Mouse (Mus musculus): ENCODE results near the gene 6030468B19Rik.

The 6030468B19Rik gene

DNA sequence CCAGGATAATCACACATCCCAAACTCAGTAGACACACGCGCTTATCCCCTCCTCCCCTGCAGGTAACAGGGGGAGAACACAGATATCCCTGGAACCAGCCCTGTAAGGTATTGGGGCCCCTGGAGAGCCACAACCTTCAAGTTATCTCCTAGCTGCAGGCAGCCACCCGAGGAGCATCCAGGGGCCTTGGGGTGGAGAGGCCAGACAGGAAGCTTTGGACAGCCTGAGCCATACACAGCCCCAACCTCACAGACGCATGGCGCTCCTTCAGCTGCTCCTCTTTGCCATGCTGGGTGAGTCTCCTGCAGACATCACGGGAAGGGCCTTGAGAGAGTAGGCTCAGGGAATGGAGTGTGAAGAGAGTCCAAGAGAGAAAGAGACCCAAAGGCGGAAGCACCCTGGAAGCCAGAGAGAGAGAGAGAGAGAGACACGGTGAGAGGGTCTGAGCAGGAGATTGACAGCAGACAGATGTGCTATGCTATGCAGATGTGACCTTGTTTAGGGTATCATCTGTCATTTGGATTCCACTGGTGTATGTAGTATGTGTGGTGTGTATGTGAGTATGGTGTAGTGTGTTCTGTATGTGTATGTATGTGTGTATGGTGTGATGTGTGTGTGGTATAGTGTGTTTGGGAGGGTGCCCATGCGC, at the start of gene 6030468B19Rik:
Gene 6030468B19Rik (plus strand): TSS at position 150 of the 649 bp plus-strand sequence.
- peak; percentile 54 to 73 for DNase-seq (ENCODE audit: low spot score in 2 of 2)

GRCm38 (mm10) chr11:117748628-117749027, 48.8 kb upstream of the 6030468B19Rik start:
- no peak for DNase-seq (ENCODE audit: low spot score in 2 of 2)

GRCm38 (mm10) chr11:117749414-117749813, 48.0 kb upstream of the 6030468B19Rik start:
- no peak for DNase-seq (ENCODE audit: low spot score in 2 of 2)

- no peak for DNase-seq (ENCODE audit: low spot score in 2 of 2)
Observed at GRCm38 (mm10) chr11:117751544-117751943, 45.9 kb upstream of the 6030468B19Rik start.

- DNase-seq (ENCODE audit: low spot score in 2 of 2), result no peak
Observed at GRCm38 (mm10) chr11:117755891-117756290, 41.6 kb upstream of the 6030468B19Rik start.

DNA sequence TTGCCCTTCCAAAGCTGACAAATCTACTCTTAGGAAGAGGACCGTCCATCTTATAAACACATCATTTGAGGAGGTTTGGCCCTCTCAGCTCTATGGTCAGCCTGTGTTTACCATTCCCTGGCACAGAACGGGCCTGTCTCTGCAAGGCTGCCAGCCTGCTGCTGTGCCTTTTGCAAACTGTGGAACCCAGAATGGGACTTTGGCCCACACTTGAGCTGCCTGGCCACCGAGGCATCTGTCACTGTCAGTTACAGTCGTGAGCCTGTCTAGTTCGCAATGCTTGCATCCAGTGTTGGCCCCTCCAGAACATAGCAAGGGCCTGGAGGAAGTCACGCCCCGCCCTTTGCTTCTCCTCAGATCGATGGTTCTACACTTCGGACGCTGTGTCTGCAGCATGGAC, 38.2 kb upstream of the 6030468B19Rik start:
- no peak for DNase-seq (ENCODE audit: low spot score in 2 of 2)

GRCm38 (mm10) chr11:117760374-117761119, 36.9 kb upstream of the 6030468B19Rik start:
- no peak for DNase-seq (ENCODE audit: low spot score in 2 of 2)

DNA sequence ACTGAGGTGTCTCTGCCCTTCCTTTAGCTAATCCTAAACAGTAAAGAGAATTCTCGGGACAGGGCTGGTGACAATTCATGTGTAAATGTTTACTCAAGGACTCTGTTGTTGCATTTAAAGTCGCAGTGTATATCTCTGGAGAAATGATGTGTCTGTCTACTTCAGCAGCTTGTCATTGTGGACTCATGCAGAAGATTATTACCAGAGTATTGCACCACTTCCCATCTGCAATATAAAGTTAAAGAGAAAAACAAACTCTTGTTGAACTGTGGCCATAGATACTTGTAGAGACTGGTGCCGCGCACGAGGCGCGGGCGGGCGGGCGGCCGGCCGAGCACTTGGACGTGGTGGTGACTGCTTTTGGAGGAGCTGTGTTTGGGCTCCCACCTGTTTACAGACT, 35.7 kb upstream of the 6030468B19Rik start:
- no peak for DNase-seq (ENCODE audit: low spot score in 2 of 2)

DNA sequence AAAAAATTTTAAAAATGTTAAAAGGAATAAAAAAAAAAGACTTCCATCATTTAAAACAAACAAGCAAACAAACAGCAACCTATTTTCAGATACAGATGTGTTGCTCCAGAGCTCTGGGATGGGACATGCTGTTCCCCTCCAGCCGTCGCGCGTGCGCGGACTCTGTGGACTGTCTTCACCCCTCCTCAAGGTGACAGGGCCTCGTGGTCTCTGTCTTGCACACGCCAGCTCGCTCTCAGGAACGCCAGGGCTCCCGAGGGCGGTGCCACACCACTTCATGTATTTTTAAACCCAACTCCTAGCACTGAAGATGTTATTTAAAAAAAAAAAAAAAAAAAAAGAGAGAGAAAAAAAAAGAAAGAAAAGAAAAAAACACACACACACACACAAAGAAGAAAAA, 35.2 kb upstream of the 6030468B19Rik start:
- DNase-seq (ENCODE audit: low spot score in 2 of 2), result no peak

DNA sequence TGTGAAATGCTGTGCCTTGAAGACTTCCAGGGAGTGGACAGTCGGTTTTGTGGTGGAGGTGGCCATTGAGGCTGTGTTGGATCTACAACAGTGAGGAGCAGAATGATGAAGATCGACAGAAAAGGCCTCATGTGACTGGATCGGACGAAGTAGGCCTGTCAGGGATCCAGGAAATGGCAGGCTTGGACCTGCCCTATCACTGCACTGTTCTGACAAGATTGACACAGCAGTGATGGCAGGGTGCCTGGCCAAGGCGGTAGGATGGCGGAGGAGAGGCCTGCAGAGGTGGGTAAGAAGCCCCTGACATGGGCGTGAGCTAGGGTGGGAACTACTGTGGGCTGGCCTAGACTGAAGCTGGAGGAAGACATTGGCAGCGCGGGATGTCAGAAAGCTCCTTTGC, 33.1 kb upstream of the 6030468B19Rik start:
- DNase-seq (ENCODE audit: low spot score in 2 of 2), result no peak

DNA sequence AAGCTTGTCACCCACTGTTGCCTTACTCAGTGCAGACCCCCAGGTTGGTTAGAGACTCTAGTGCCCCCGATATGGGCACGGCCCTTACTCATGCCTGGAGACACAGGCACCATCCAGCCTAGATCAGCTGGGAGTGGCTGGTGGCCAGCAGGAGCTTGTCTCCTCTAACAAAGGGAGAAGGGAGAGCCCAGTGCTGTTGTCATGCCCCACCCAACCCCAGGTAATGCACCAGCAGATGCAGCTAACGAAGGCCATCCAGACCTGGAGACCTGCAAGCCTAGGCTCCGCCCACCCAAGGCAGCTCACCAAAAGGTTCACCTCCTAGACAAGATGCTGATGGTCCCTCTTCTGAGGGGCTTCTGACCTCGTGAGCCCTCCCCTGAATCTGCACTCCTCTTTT, 32.1 kb upstream of the 6030468B19Rik start:
- DNase-seq (ENCODE audit: low spot score in 2 of 2), result no peak

DNA sequence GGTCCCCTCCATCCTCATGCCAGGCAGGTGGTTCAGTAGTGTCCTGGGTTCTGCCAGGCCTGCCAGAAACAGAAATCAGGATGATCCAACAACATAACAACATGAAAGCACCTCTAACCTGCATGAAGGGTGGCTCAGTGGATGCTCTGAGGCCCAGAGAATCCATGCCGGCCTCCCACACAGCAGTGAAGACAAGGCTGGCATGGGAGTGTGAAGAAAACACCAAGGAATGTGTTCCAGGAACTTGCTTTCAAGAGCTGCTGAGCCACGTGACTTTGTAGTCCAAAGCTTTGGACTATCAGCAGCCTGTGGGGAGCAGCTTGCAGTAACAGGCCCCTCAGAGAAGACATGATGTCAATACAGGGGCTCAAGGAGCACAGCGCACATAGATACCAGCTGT, 31.2 kb upstream of the 6030468B19Rik start:
- DNase-seq (ENCODE audit: low spot score in 2 of 2), result no peak

DNA sequence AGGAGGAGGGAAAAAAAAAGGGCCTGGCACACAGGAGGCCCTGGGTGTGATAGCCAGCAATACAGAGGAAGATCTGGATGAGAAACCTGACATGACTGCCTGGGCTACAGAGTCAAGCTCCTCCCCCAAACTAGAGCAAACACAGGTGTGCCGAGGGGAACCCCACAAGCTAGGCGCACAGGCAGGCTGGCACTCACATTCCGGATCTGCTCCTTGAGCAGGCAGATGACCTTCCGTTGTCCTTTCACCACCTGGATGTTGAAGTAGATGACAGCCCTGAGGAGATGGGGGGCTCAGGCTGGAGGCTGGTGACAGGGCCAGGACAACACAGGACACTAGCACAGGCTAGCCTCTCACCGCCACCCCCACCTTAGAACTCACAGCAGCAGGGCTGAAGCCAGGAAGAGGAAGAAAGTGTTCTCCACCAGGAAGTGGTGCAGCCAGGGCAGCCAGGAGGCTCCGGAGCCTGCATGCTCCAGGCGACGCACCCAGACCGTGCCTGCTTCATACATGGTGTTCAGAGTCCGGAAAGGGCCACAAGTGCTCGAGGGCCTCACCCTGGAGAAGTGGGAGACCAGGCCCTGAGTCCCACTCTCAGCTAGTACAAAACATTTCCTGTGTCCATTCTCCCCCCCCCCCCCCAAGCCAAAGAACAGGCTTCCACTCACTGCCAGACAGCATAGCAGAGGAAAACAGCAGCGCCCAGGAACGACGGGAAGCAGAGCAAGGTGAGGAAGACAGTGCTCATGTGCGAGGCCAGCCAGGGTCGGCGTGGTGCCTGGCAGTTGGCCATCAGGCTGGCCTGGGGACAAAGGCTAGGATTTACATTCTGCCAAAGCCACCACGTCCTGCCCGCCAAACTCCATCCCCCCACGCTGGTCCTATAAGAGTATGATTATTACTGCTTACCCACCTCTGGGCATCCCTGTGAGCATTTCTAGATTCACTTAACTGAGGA, 28.5 kb upstream of the 6030468B19Rik start:
- no peak for DNase-seq (ENCODE audit: low spot score in 2 of 2)

DNA sequence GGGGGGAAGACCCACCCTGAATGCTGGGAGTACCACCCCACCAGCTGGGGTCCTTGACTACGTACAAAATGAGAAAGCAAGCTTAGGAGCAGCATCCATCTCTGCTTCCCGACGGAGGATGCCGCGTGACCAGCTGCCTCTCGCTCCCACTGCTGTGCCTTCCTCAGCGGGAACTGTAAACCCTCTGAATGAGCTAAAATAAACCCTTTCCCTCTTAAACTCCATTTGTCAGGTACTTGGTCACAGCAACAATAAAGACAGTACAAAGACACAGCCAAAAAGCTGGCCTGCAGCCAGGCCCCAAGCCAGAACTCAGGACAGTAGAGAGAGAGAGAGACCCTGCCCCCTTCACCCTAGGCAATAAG, 27.8 kb upstream of the 6030468B19Rik start:
- no peak for DNase-seq (ENCODE audit: low spot score in 2 of 2)

DNA sequence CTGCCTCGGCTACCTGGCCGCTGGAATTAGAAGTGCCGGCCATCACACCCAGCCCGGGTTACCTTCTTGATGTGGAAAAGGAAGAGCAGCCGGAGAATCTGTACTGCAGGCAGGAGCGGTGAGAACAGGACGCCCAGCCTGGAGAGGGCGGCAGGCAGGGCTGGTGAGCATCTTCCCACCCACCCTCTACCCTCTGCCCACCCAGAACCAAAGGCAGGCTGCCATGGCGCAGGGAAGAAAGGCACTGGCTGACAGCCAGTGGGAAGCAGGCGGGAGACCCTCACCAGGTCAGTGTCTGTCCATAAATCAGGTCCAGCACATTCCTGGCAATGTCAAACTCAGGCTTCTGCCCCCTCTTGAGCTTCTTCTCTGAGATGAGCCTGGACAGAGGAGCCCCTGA, 27.1 kb upstream of the 6030468B19Rik start:
- no peak for DNase-seq (ENCODE audit: low spot score in 2 of 2)

GRCm38 (mm10) chr11:117772352-117772751, 25.1 kb upstream of the 6030468B19Rik start:
- no peak for DNase-seq (ENCODE audit: low spot score in 2 of 2)

DNA sequence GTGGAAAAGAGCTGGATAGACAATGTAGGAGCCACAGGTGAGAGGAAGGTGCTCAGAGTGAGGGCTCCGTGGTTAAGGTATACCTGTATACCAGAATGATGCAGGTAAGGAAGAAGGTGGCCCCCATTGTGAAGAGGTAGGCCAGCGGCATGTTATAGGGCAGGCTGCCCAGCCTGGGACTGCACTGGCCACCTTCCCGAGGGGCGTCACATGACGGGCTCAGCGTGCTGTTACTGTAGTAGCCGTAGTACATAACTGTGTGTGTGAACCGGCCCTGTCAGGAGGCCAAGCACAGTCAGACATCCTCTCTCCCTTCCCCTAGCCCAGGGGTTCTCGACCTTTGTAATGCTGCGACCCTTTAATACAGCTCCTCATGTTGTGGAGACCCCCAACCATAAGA, 22.5 kb upstream of the 6030468B19Rik start:
- DNase-seq (ENCODE audit: low spot score in 2 of 2), result no peak

GRCm38 (mm10) chr11:117775540-117775939, 21.9 kb upstream of the 6030468B19Rik start:
- no peak for DNase-seq (ENCODE audit: low spot score in 2 of 2)

GRCm38 (mm10) chr11:117776085-117776792, 21.2 kb upstream of the 6030468B19Rik start:
- DNase-seq (ENCODE audit: low spot score in 2 of 2), result no peak

DNA sequence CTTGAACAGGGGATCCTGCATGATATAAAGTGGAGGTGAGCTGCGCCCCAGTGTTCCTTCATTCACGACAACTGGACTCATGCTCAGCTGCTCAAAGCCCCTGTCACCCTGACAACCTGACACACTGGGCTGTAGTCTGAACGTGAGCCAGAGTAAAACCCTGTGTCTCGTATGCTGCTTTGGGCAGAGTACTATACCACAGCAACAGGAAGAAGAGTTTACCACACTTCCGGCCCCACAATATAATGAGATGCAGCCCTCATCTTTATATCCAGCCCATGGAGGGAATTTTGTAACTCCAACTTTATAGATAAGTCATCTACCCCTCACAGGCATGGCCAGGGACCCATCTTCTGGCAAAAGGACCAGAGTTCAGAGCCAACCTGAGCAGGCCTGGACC, 20.3 kb upstream of the 6030468B19Rik start:
- no peak for DNase-seq (ENCODE audit: low spot score in 2 of 2)

- no peak for DNase-seq (ENCODE audit: low spot score in 2 of 2)
Observed at GRCm38 (mm10) chr11:117778031-117778430, 19.4 kb upstream of the 6030468B19Rik start.

Measured in spleen, postnatal 36 days (tissue).